Comparison of ENCODE assay signal across 10 mouse cellular contexts in the genomic region with DNA sequence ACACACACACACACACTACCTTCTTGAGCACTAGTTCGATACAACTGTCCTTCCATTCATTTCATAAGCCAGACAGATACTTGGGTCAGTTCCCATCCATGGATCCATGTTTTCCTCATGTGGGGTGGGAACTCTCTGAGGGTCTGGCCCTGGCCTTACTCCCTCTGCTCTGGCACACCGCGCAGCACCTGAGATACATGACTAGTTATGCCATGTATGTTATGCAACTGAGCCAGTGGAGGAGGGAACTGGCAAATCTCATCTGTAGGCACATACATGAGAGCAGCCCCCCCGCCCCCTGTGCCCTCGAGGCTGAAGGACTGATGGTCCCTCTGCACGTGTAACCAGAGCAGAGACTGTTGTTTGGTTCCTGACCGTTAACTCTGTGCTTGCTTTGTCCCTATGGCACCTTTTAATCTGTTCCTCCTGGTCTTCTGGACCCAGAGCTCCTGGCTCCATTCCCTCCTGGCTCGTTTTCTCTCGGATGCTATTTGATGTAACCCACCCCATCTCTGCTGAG.
"Had no signal": no experiment of that assay in that cellular context is flagged by ENCODE, and none has a peak within 500 bp of the region (broad histone marks: within the 10 kb centered on the region; RNA-seq: fewer than 3 reads in every experiment).

No protein-coding gene starts in this region.

- H3K4me2 ChIP-seq: kidney, embryonic 15.5 days; limb, embryonic 13.5 days; neural tube, embryonic 13.5 days; stomach, embryonic 15.5 days had no signal

- H3K27ac ChIP-seq: kidney, embryonic 15.5 days; limb, embryonic 13.5 days; stomach, embryonic 15.5 days had no signal

- H3K4me3 ChIP-seq: kidney, embryonic 15.5 days; limb, embryonic 13.5 days; neural tube, embryonic 13.5 days; stomach, embryonic 15.5 days had no signal

- H3K9ac ChIP-seq: kidney, embryonic 15.5 days; limb, embryonic 13.5 days; neural tube, embryonic 13.5 days; stomach, embryonic 15.5 days had no signal

- DNase-seq: kidney, adult 2 months; left cerebral cortex, postnatal 4 days; lung, adult 18-20 months; right cerebral cortex, postnatal 14 days; thymus, adult 2 months; thymus, postnatal 25 days had no signal

- H3K36me3 ChIP-seq: kidney, embryonic 15.5 days; limb, embryonic 13.5 days; neural tube, embryonic 13.5 days; stomach, embryonic 15.5 days had no signal

- H3K9me3 ChIP-seq: kidney, embryonic 15.5 days; limb, embryonic 13.5 days; neural tube, embryonic 13.5 days; stomach, embryonic 15.5 days had no signal

- H3K27me3 ChIP-seq: kidney, embryonic 15.5 days; limb, embryonic 13.5 days; neural tube, embryonic 13.5 days; stomach, embryonic 15.5 days had no signal
